Comparison of ENCODE assay signal across 8 mouse cellular contexts in genomic region chr7:139363281-139364004, GRCm38 (mm10). TPM values are rescaled to one million over a fixed set of nuclear protein-coding genes. Genes with fewer than 3 reads are reported as not detected.
DNase-seq lines count a peak whose midpoint lies in the region; ATAC-seq and TF ChIP-seq lines count a peak whose summit lies in the region.
"Had no signal": no experiment of that assay in that cellular context is flagged by ENCODE, and none has a peak within 500 bp of the region (broad histone marks: within the 10 kb centered on the region; RNA-seq: fewer than 3 reads in every experiment).

No protein-coding gene starts in this region.

- peak; percentile 15 for DNase-seq in right cerebral cortex, postnatal 14 days
- no peak for DNase-seq in right cerebral cortex, postnatal 36 days (ENCODE audit: low spot score in 2 of 2)
- DNase-seq in heart, postnatal 4 days, result peak; percentile 43
- no peak for DNase-seq in liver, postnatal 0 days
- no peak for DNase-seq in yolk sac, embryonic 10.5 days (ENCODE audit: low spot score)
- DNase-seq in frontal cortex, postnatal 14 days (ENCODE audit: low spot score in 2 of 2), result no peak

- peak overlapping the region; percentile 80 for H3K27ac ChIP-seq in embryonic facial prominence, embryonic 15.5 days (replicated peaks)
- H3K27ac ChIP-seq in liver, postnatal 0 days (ENCODE audit: low read depth), result peak overlapping the region; percentile 60; the same call in 1 of the 2 replicates

- no peaks in the 10 kb centered on the region for H3K36me3 ChIP-seq in embryonic facial prominence, embryonic 15.5 days
- H3K36me3 ChIP-seq in liver, postnatal 0 days (replicated peaks; ENCODE audit: insufficient read depth, low read length), result no peaks in the 10 kb centered on the region

- TF ChIP-seq EP300 in liver, postnatal 0 days (IDR thresholded peaks at IDR 0.05; ENCODE audit: low read depth), result no peak

- peaks cover 32% of the 10 kb centered on the region for H3K4me1 ChIP-seq in embryonic facial prominence, embryonic 15.5 days
- peaks cover 21% of the 10 kb centered on the region for H3K4me1 ChIP-seq in liver, postnatal 0 days (ENCODE audit: insufficient read depth)

- ATAC-seq in embryonic facial prominence, embryonic 15.5 days (ENCODE audit: insufficient number of reproducible peaks, low FRiP score, low TSS enrichment, low read depth), result no peak
- ATAC-seq in liver, postnatal 0 days, result peak; percentile 11; the same call in 1 of the 2 replicates

- WGBS in embryonic facial prominence, embryonic 15.5 days, result 52% methylated on average over 13 of the region's 13 CpGs
- 72% methylated on average over 13 of the region's 13 CpGs for WGBS in liver, postnatal 0 days (ENCODE audit: insufficient replicate concordance)

- H3K9ac ChIP-seq in embryonic facial prominence, embryonic 15.5 days, result no peak overlapping the region
- no peak overlapping the region for H3K9ac ChIP-seq in liver, postnatal 0 days (replicated peaks)

- H3K27me3 ChIP-seq in embryonic facial prominence, embryonic 15.5 days, result no peaks in the 10 kb centered on the region
- no peaks in the 10 kb centered on the region for H3K27me3 ChIP-seq in liver, postnatal 0 days (ENCODE audit: insufficient read depth, low read length)

- H3K9me3 ChIP-seq in embryonic facial prominence, embryonic 15.5 days (replicated peaks), result no peaks in the 10 kb centered on the region
- no peaks in the 10 kb centered on the region for H3K9me3 ChIP-seq in liver, postnatal 0 days (ENCODE audit: low read length)

- H3K4me3 ChIP-seq in embryonic facial prominence, embryonic 15.5 days (replicated peaks), result no peak overlapping the region
- no peak overlapping the region for H3K4me3 ChIP-seq in liver, postnatal 0 days (ENCODE audit: low read depth, low read length)
- H3K4me3 ChIP-seq: erythroblast, embryonic 14.5 days had no signal

- H3K4me2 ChIP-seq in embryonic facial prominence, embryonic 15.5 days (replicated peaks), result peak overlapping the region; percentile 21; the same call in 1 of the 2 replicates
- no peak overlapping the region for H3K4me2 ChIP-seq in liver, postnatal 0 days (ENCODE audit: low read depth, low read length)

- TF ChIP-seq CTCF in liver, postnatal 0 days (IDR thresholded peaks at IDR 0.05; ENCODE audit: low read depth), result no peak

RNA-seq across cellular contexts. Expression of gene Inpp5a, which starts 25.5 kb away (rescaled TPM):
- polyA plus RNA-seq in embryonic facial prominence, embryonic 15.5 days (2015; fragmentation: Nextera tagmentation; extraction: Ambion mirVana), result 30.5 and 31.5 TPM in 2 replicates
- total RNA-seq in heart, postnatal 4 days (2021), result 100 to 1,000 TPM; 183 to 186 TPM
- polyA plus RNA-seq in liver, postnatal 0 days (2015; fragmentation: Nextera tagmentation; extraction: Ambion mirVana), result 6.0 and 6.9 TPM in 2 replicates

Comparison
In these comparisons a context has a peak if more than half of its experiments do, and no peak if none do; other contexts are left out.
1. DNase-seq: peak in right cerebral cortex, postnatal 14 days (single experiment) and heart, postnatal 4 days (single experiment); none in right cerebral cortex, postnatal 36 days (0 of 2), liver, postnatal 0 days (single experiment), yolk sac, embryonic 10.5 days (single experiment) and frontal cortex, postnatal 14 days (0 of 2).